ENCODE assay signal across 16 mouse cellular contexts in genomic region chr14:75056861-75057431, GRCm38 (mm10). TPM values are rescaled to one million over a fixed set of nuclear protein-coding genes. Genes with fewer than 3 reads are reported as not detected.
DNase-seq lines count a peak whose midpoint lies in the region; ATAC-seq and TF ChIP-seq lines count a peak whose summit lies in the region.
"Had no signal": no experiment of that assay in that cellular context is flagged by ENCODE, and none has a peak within 500 bp of the region (broad histone marks: within the 10 kb centered on the region; RNA-seq: fewer than 3 reads in every experiment).

No protein-coding gene starts in this region.

- no peak overlapping the region for H3K4me3 ChIP-seq in liver, embryonic 11.5 days (ENCODE audit: low read depth, low read length)
- no peak overlapping the region for H3K4me3 ChIP-seq in gastrocnemius, adult 2 months
- H3K4me3 ChIP-seq in intestine, postnatal 0 days (ENCODE audit: low read depth, low read length), result no peak overlapping the region
- H3K4me3 ChIP-seq: heart, embryonic 15.5 days; midbrain, embryonic 12.5 days; neural tube, embryonic 15.5 days had no signal

- H3K4me2 ChIP-seq in liver, embryonic 11.5 days, result peak overlapping the region; percentile 24
- no peak overlapping the region for H3K4me2 ChIP-seq in intestine, postnatal 0 days (replicated peaks; ENCODE audit: low read depth)
- H3K4me2 ChIP-seq: heart, embryonic 15.5 days; midbrain, embryonic 12.5 days; neural tube, embryonic 15.5 days had no signal

- peaks cover 8% of the 10 kb centered on the region for H3K4me1 ChIP-seq in liver, embryonic 11.5 days (replicated peaks; ENCODE audit: control insufficient read depth, insufficient read depth, low read length)
- H3K4me1 ChIP-seq in intestine, postnatal 0 days (replicated peaks; ENCODE audit: control insufficient read depth, insufficient read depth, low read length), result no peaks in the 10 kb centered on the region
- H3K4me1 ChIP-seq: midbrain, embryonic 12.5 days; neural tube, embryonic 15.5 days had no signal

- ATAC-seq in liver, embryonic 11.5 days (replicated peaks; ENCODE audit: low FRiP score), result no peak
- ATAC-seq in intestine, postnatal 0 days, result no peak
- ATAC-seq: hindbrain, postnatal 0 days had no signal

- H3K9ac ChIP-seq in liver, embryonic 11.5 days (ENCODE audit: low read depth, low read length), result no peak overlapping the region
- no peak overlapping the region for H3K9ac ChIP-seq in intestine, postnatal 0 days (ENCODE audit: low read depth, low read length)
- H3K9ac ChIP-seq: heart, embryonic 15.5 days; midbrain, embryonic 12.5 days; neural tube, embryonic 15.5 days had no signal

- 38% methylated on average over 9 of the region's 9 CpGs for WGBS in liver, embryonic 11.5 days
- 69% methylated on average over 9 of the region's 9 CpGs for WGBS in intestine, postnatal 0 days

- TF ChIP-seq CTCF in gastrocnemius, adult 2 months (IDR thresholded peaks at IDR 0.05), result no peak
- TF ChIP-seq CTCF in intestine, postnatal 0 days (IDR thresholded peaks at IDR 0.05; ENCODE audit: low read depth), result no peak

- DNase-seq in A20 (ENCODE audit: low read depth, low spot score) (peak; percentile 86), MEL-GATA-1-ER (ENCODE audit: extremely low read depth, low read depth) (peak; percentile 24)
- no peak for DNase-seq in liver, embryonic 11.5 days (ENCODE audit: low spot score)
- DNase-seq in natural killer cell, adult 2 months (ENCODE audit: low spot score in 2 of 2), result peak; percentile 21 to 50
- DNase-seq in frontal cortex, postnatal 10 days (ENCODE audit: low spot score in 2 of 2), result no peak
- no peak for DNase-seq in gastrocnemius, adult 2 months
- DNase-seq in urinary bladder, adult 18-20 months (ENCODE audit: low spot score in 2 of 2), result no peak
- DNase-seq: adrenal gland, postnatal 25 days; cerebellum, postnatal 10 days; gastrocnemius, postnatal 14 days; right cerebral cortex, postnatal 4 days had no signal

- no peak overlapping the region for H3K27ac ChIP-seq in liver, embryonic 11.5 days (ENCODE audit: low read depth, low read length)
- H3K27ac ChIP-seq in gastrocnemius, adult 2 months, result no peak overlapping the region
- H3K27ac ChIP-seq in intestine, postnatal 0 days (ENCODE audit: low read depth, low read length), result no peak overlapping the region
- H3K27ac ChIP-seq: heart, embryonic 15.5 days; hindbrain, postnatal 0 days; midbrain, embryonic 12.5 days; neural tube, embryonic 15.5 days had no signal

- H3K27me3 ChIP-seq in liver, embryonic 11.5 days (replicated peaks; ENCODE audit: control insufficient read depth, insufficient read depth, low read length), result no peaks in the 10 kb centered on the region
- H3K27me3 ChIP-seq in intestine, postnatal 0 days (replicated peaks; ENCODE audit: control insufficient read depth, insufficient read depth, low read length), result no peaks in the 10 kb centered on the region
- H3K27me3 ChIP-seq: heart, embryonic 15.5 days; midbrain, embryonic 12.5 days; neural tube, embryonic 15.5 days had no signal

- intact Hi-C loops in gastrocnemius, adult 2 months (cut with DNase I), result no loop called here

- H3K36me3 ChIP-seq in liver, embryonic 11.5 days (ENCODE audit: control insufficient read depth, insufficient read depth, low read length), result no peaks in the 10 kb centered on the region
- no peaks in the 10 kb centered on the region for H3K36me3 ChIP-seq in intestine, postnatal 0 days (ENCODE audit: control insufficient read depth, insufficient read depth)
- H3K36me3 ChIP-seq: heart, embryonic 15.5 days; midbrain, embryonic 12.5 days; neural tube, embryonic 15.5 days had no signal

- no peaks in the 10 kb centered on the region for H3K9me3 ChIP-seq in liver, embryonic 11.5 days (ENCODE audit: control insufficient read depth, low read length)
- H3K9me3 ChIP-seq in intestine, postnatal 0 days (ENCODE audit: control insufficient read depth), result no peaks in the 10 kb centered on the region
- H3K9me3 ChIP-seq: heart, embryonic 15.5 days; midbrain, embryonic 12.5 days; neural tube, embryonic 15.5 days had no signal

RNA-seq across cellular contexts. Expression of gene Rubcnl, which starts 41.1 kb away (rescaled TPM):
- polyA plus RNA-seq in liver, embryonic 11.5 days (2014; fragmentation: Nextera tagmentation; extraction: Ambion mirVana), result 0.26 TPM in 1 of 2 replicates, not detected in the other
- under 1 TPM; 0.08 to 0.18 TPM for total RNA-seq in gastrocnemius, adult 2 months (2021)
- 0.22 and 0.26 TPM in 2 replicates for polyA plus RNA-seq in intestine, postnatal 0 days (2015; fragmentation: Nextera tagmentation; extraction: Ambion mirVana)

Comparison
In these comparisons a context has a peak if more than half of its experiments do, and no peak if none do; other contexts are left out.
1. DNase-seq: peak in A20 (single experiment), MEL-GATA-1-ER (single experiment) and natural killer cell, adult 2 months (2 of 2); none in liver, embryonic 11.5 days (single experiment), frontal cortex, postnatal 10 days (0 of 2), gastrocnemius, adult 2 months (single experiment) and urinary bladder, adult 18-20 months (0 of 2).